Mouse (Mus musculus) lung, adult 2 months (tissue): ENCODE results near the gene Nicn1.

Experiments
- CTCF ChIP-seq: fragments of 200-500 bp; IDR thresholded peaks from 2 replicates; pipeline ENCODE4 v1.5.1; 2011; ENCODE audit warnings: mild to moderate bottlenecking, low read length, control low read depth; ENCODE audit not compliant: insufficient read depth
- POLR2A ChIP-seq: fragments of 200-500 bp; IDR thresholded peaks from 2 replicates; pipeline ENCODE4 v1.6.1; 2011; ENCODE audit warnings: low read depth, mild to moderate bottlenecking, control low read depth, low read length, borderline replicate concordance; ENCODE audit errors: extremely low read depth

DNA sequence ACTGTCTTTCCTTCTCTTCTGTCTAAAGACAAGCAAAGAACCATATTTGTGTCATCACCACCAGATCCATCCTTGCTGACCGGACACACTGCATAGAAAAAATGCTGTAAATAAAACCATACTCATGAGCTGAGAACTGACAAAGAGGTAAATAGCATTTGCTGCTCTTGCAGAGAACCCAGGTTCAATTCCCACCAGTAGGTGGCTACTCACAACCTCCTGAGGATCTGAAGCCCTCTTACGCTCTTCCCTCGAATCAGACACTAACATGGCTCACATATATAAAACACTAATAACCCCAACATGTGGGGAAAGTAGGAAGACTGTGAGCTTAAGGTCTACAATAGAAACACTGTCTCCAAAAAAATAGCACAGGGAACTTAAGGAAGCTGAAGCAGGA lies 45.2 kb upstream of the Nicn1 start:
- TF ChIP-seq CTCF (0 out of 2 replicates have a peak, but pooled peaks have one; percentile 21), POLR2A (no peak)
